Mouse (Mus musculus) testis, adult 2 months (tissue): Measurements from ENCODE around the gene Pdk1. TPM values are rescaled to one million over a fixed set of nuclear protein-coding genes. Genes with fewer than 3 reads are reported as not detected.

Experiments
- H3K27ac ChIP-seq: fragments of 200-500 bp; 2 replicates; pipeline ENCODE4 v1.5.1; 2012; ENCODE audit warnings: low read depth, low read length; ENCODE audit not compliant: control insufficient read depth, insufficient read depth
- H3K27me3 ChIP-seq: fragments of 200-500 bp; 2 replicates; pipeline ENCODE4 v1.6.1; 2012; ENCODE audit warnings: mild to moderate bottlenecking, low read length, moderate library complexity; ENCODE audit not compliant: control insufficient read depth, insufficient read depth
- H3K36me3 ChIP-seq: fragments of 200-500 bp; 2 replicates; pipeline ENCODE4 v1.6.1; 2012; ENCODE audit warnings: mild to moderate bottlenecking, low read length; ENCODE audit not compliant: control insufficient read depth, insufficient read depth
- H3K4me1 ChIP-seq: fragments of 200-500 bp; 2 replicates; pipeline ENCODE4 v1.6.1; 2012; ENCODE audit warnings: low read length; ENCODE audit not compliant: control insufficient read depth, insufficient read depth
- H3K4me3 ChIP-seq: fragments of 200-500 bp; 2 replicates; pipeline ENCODE4 v1.5.1; 2012; ENCODE audit warnings: low read depth, mild to moderate bottlenecking, low read length, moderate library complexity, mixed read lengths; ENCODE audit not compliant: control insufficient read depth
- CTCF ChIP-seq: fragments of 200-500 bp; IDR thresholded peaks from 2 replicates; pipeline ENCODE4 v1.5.1; 2012; ENCODE audit warnings: low read depth, mild to moderate bottlenecking, inconsistent platforms, low read length, moderate library complexity; ENCODE audit not compliant: control insufficient read depth, insufficient read depth, insufficient replicate concordance
- POLR2A ChIP-seq: fragments of 200-500 bp; IDR thresholded peaks from 2 replicates; pipeline ENCODE4 v1.6.1; 2012; ENCODE audit warnings: low read depth, mild to moderate bottlenecking, inconsistent platforms, low read length, moderate library complexity; ENCODE audit not compliant: control insufficient read depth
- polyA plus RNA-seq: library from polyadenylated mRNA; depleted of rRNA; stranded (reverse); fragments of >200 nt; gene quantifications from 2 replicates; pipeline ENCODE4 v1.2.3, GENCODE M21; 2012

Pdk1 gene
- polyA plus RNA-seq, 1 experiment: 5.4 TPM

DNA sequence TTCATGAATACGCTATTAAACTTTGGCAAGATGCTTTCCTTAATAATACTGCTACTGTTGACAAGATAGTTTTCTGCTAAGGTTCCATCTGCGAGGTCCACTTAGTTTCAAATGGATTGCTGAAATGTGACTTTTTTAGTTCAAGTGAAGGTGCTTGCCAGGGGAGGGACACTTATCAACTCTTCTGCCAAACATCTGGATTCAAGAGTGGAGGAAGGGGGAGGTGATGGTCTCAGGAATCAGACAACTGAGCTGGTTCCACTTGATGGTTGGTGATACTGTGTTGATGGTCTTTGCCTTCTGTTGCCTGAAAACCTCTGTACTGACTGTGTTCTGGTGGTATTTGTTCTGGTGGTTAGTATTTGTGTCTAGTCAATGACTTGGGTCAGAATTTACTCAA lies 1.4 kb downstream of the Pdk1 start:
- no peaks in the 10 kb centered on the region for H3K27me3 ChIP-seq
- H3K4me3 ChIP-seq: no peak overlapping the region
- no peaks in the 10 kb centered on the region for H3K36me3 ChIP-seq
- TF ChIP-seq CTCF (no peak), POLR2A (no peak)
- H3K4me1 ChIP-seq: peaks cover 3% of the 10 kb centered on the region
- no peak overlapping the region for H3K27ac ChIP-seq

DNA sequence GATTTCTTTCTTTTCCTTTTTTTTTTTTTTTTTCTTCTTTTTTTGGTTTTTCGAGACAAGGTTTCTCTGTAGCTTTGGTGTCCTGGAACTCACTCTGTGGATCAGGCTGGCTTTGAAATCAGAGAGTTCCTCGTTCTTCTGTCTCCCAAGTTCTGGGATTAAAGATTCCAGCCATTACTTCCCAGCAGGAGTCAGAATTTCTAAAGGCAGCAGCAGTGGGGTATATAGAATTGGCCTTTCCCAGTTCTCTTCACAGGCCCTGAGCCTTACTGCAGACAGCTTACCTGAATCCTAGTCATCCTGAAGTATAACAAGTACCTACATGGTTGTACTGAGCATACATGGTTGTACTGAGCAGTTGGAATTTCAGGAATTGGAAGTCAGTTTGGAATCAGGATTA lies 1.8 kb downstream of the Pdk1 start:
- Histone ChIP-seq H3K36me3 (no peaks in the 10 kb centered on the region), H3K4me1 (peaks cover 3% of the 10 kb centered on the region), H3K4me3 (no peak overlapping the region), H3K27ac (no peak overlapping the region), H3K27me3 (no peaks in the 10 kb centered on the region)
- no peak for TF ChIP-seq POLR2A
- TF ChIP-seq CTCF: no peak

DNA sequence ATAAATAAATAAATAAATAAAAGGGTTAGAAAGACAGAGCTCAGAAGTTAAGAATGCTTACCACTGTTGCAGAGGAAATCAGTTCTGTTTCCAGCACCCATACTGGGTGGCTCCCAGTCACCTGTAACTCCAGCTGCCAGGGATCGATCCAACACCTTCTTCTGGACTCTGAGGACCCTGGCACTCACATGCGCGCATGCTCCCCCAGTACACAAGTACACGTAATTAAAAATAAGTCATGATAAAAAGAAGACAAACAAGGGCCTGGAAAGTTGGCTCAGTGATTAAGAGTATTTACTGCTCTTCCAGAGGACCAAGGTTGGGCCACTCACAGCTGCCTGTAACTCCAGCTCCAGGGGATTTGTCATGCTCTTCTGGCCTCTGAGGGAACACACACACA lies 4.8 kb downstream of the Pdk1 start:
- Histone ChIP-seq H3K4me1 (peaks cover 3% of the 10 kb centered on the region), H3K4me3 (no peak overlapping the region), H3K27ac (no peak overlapping the region), H3K27me3 (no peaks in the 10 kb centered on the region), H3K36me3 (no peaks in the 10 kb centered on the region)
- TF ChIP-seq POLR2A: no peak
- TF ChIP-seq CTCF: no peak

DNA sequence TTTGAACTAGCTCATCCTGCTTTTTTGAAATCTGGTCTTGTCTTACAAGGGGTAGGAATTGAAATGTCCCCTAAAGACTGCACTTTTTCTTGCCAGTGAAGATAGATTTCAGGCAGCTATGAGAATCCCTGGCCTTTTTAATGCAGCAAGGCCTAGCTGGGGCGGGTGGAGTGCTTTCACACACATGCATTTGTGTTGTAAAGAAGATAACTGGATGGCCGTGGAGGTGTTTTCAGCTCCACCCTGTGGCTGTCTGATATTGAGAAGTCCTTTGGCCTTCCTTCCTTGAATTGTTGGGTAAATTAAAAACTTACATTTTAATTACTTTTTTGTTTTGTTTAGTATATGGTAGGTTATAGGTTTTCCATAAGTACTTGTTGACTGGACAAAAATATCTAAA lies 5.4 kb downstream of the Pdk1 start:
- Histone ChIP-seq H3K27ac (no peak overlapping the region), H3K4me3 (no peak overlapping the region), H3K27me3 (no peaks in the 10 kb centered on the region), H3K4me1 (peaks cover 3% of the 10 kb centered on the region), H3K36me3 (no peaks in the 10 kb centered on the region)
- TF ChIP-seq CTCF: no peak
- no peak for TF ChIP-seq POLR2A

DNA sequence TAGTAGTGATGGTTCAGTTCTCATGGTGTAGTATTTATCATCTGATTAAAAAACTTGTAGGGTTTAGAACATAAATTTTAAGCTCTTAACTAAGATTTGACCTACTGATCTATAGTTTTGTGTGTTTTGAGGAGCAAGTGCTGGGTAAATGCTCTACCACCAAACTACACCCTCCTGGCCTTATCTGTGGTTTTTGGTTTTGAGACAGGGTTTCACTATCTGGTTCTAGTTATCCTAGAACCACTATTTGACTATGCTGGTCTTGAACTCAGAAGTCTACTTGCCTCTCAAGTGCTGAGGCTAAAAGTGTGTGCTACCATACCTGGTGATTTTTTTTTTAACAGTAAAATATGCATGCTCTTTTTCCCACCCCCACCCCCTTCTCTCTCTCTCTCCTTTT lies 5.9 kb downstream of the Pdk1 start:
- H3K36me3 ChIP-seq: no peaks in the 10 kb centered on the region
- no peak for TF ChIP-seq CTCF
- no peak overlapping the region for H3K27ac ChIP-seq

DNA sequence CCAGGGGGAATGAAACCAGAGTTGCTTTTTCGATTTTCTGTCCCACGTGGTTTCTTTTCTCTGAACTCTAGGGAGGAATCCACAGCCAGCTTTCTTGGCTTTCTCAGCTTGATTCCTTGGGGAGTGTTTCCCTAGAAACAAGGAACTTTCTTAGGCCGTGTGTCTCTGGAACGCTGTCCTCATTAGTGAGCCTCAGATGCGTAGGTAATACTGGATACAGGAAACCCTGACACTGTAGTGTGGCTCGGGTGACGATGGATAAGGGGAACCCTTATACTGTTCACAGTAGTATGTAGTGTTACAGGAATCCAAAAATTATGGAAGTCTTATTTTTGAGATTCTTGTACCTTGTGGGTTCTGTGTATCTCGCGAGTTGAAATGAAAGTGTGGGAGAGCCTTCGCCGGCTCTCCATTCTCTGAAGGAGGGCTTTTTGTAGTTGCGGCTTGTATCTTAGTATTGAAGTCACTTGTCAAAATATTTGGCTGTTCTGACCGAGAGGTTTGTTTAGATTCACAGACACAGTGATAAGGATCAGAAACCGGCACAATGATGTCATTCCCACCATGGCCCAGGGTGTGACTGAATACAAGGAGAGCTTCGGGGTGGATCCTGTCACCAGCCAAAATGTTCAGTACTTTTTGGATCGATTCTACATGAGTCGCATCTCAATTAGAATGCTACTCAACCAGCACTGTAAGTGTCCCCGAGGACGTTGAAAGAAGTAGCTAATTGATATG lies 10.1 kb downstream of the Pdk1 start:
- no peaks in the 10 kb centered on the region for H3K36me3 ChIP-seq
- TF ChIP-seq CTCF (no peak), POLR2A (no peak)
- H3K27me3 ChIP-seq: no peaks in the 10 kb centered on the region

More for the DNA sequence above, 5.9 kb downstream of the Pdk1 start:
- no peak overlapping the region for H3K4me3 ChIP-seq
- no peaks in the 10 kb centered on the region; the same call in 1 of the 2 replicates for H3K4me1 ChIP-seq
- H3K27me3 ChIP-seq: no peaks in the 10 kb centered on the region

DNA sequence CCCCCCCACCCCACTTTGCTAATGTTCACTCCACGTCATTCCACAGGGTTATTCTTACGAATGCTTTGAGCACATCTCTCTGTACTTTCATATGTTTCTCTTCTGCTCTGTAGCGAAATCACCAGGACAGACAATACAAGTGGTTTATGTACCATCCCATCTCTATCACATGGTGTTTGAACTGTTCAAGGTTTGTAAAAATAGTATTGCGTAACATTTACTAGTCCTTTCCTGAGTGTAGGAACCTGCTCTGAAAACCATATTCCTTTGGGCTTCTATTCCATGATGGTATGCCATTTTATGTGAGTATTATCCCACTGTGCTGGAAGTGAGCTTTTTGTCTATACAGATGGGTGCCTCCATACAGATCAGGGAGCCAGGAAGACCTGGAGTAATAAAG lies 14.2 kb downstream of the Pdk1 start:
- TF ChIP-seq CTCF (no peak), POLR2A (no peak)
- Histone ChIP-seq H3K36me3 (no peaks in the 10 kb centered on the region), H3K4me1 (no peaks in the 10 kb centered on the region), H3K4me3 (no peak overlapping the region), H3K27me3 (no peaks in the 10 kb centered on the region), H3K27ac (no peak overlapping the region)

More for the DNA sequence above, 10.1 kb downstream of the Pdk1 start:
- Histone ChIP-seq H3K27ac (no peak overlapping the region), H3K4me3 (no peak overlapping the region), H3K4me1 (no peaks in the 10 kb centered on the region)

DNA sequence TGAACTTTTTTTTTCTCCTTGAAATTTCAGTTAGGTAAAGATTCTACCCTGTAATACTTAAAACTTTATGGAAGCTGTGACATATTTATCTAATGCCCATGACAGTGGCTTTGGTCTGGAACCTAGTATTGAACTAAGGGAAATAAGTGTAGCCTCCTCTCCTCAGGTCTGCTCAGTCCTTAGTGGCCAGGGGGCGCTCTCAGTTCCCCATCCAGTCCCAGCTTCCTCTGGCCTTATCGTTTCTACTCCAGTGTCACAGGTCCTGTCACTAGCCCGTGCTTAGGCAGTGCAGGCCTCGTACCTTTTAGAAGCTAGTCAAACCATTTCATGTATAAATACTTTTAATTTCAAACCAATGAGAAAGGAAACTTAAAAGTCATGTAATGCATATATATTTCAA lies 15.4 kb downstream of the Pdk1 start:
- H3K27ac ChIP-seq: no peak overlapping the region
- H3K4me1 ChIP-seq: no peaks in the 10 kb centered on the region
- H3K27me3 ChIP-seq: no peaks in the 10 kb centered on the region
- H3K36me3 ChIP-seq: no peaks in the 10 kb centered on the region
- H3K4me3 ChIP-seq: no peak overlapping the region
- TF ChIP-seq CTCF: no peak
- no peak for TF ChIP-seq POLR2A
